Mouse (Mus musculus): ENCODE data around the gene Nop9. TPM values are rescaled to one million over a fixed set of nuclear protein-coding genes. Genes with fewer than 3 reads are reported as not detected.

Gene Nop9
- total RNA-seq (2021), result 10 to 100 TPM in 1 of 2 experiments, 1 to 10 TPM in 1; 7.7 to 11.9 TPM
- long read RNA-seq, experiment 1, transcript Nop9-201 (10 exons, 3,694 nt), result major isoform, 14 of 19 reads
- long read RNA-seq, experiment 1, partial matches to known transcripts, result 4 of 19 reads
- long read RNA-seq, experiment 1, other reads (novel, unspliced or antisense), result 1 of 19 reads
- long read RNA-seq, experiment 2, transcript Nop9-201 (10 exons, 3,694 nt), result major isoform, 10 of 12 reads
- long read RNA-seq, experiment 2, partial matches to known transcripts, result 1 of 12 reads
- long read RNA-seq, experiment 2, other reads (novel, unspliced or antisense), result 1 of 12 reads

DNA sequence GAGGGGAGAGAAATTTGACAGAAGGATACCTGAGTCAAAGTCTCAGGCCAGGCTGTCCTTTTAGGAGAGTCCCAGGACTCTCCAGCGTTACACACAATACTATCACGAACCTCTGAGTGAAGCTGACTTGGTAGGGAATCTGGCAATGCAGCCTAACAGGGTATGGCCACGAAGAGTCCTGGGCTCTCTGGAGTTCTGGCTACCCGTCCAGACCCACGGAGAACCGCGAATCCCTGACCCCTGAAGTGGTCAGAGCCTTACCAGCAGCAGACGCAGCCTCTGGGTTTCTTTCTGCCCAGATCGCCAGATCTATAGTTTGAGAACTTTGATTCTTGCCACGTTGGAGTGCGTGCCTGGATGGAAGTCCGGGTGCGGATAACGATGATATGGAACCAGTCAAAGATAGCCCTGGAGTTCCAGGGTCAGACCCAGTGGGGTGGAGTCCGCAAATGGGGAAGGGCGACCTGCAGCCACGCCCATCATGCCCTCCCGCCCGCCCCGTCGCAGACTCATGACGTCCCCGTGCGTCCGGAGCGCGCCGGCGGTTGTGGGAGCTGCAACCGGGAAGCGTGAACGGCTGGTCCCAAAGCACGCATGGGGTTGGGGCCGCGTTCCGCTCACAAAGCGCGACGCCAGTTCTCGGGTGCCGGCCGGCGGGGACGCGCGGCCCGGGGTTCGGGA is at the start of gene Nop9, which contains the start of gene Dhrs1:
Nop9 (plus strand) TSS at position 514 of the 681 bp plus-strand sequence.
Dhrs1 (minus strand) TSS at position 511 of the 681 bp plus-strand sequence.
- DNase-seq, result peak; percentile 91 to 92

DNA sequence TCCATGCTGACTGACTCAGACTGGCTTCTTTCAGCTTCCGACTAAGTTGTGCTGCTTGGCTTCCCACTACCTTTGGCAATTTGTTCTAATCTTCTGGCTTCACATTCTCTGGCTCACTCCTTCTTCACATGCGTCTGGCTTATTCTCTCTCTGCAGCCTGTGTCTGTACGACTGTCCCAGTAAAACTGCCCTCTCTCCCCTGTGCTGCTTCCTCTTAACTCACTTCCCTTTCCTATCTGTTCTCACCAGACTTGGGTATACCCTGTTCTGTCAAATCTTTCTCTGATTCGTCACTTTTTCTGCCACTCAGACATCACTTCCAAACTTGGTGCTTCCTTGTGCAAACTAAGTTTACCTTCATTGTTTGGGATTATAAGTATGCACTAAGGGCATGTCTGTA is 48.3 kb upstream of the Nop9 start:
- DNase-seq, result peak in 1 of 2 experiments; percentile 24

DNA sequence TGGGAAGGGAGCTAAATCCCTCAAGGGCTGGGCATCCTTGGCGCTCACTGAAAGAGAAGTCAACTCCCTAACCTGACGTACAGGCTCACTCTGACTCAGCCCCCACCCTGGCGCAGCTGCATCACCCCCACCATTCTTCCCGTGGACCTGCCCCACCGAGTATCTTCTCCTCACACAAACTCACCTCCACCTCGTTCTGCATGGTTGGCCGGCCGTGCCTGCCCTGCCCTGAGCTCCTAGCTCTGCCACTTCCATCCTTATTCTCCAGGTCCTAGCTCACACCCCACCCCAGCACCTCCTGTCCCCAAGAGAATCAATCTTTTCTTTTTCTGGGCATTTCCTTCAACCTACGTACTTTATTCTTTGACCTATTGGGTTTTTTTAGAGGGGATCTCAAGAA is 44.4 kb upstream of the Nop9 start:
- no peak for DNase-seq

DNA sequence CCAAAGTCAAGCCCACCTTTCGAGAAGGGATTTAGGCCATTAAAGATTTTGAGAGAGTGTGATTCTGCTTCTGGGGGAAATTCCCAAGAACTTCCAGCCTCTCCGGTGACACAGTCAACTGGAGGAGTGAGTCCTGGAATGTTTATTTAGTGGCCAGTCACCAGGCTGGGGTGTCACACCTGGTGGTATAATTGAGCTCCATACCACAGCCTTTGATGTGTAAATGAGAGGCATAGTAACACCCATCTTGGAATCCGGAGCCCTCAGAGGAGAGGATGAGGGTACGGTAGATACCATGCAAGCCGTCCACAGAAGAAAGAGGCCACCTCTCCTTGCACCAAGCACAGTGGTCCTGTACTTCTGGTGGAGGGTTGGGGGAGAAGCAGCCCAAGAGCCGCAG is 42.7 kb upstream of the Nop9 start:
- no peak for DNase-seq

DNA sequence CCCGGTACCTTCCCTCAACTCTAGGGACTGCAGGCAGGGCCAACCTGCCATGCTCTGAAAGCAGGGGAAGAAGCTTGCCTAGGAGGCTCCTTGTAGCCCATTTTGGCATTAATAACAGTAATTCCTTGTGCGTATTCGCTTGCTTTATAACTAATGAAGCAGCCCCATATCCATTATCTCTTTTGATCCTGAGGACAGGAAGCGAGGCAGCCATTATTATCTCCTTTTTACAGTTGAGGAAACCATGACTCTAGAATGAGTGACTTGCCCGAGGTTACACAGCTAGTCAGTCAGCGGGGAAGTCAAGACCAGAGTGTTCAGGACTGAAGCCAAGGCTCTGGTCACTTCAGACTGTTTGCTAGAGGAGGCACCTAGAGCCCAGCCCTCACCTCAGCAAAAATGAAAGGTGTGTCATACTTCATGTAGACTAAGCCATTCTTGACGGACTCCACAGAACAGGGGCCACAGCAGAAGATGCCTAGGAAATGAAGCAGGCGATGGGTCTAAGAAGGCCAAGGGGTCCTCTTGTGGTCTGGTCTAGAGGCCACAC is 39.4 kb upstream of the Nop9 start:
- no peak for DNase-seq

DNA sequence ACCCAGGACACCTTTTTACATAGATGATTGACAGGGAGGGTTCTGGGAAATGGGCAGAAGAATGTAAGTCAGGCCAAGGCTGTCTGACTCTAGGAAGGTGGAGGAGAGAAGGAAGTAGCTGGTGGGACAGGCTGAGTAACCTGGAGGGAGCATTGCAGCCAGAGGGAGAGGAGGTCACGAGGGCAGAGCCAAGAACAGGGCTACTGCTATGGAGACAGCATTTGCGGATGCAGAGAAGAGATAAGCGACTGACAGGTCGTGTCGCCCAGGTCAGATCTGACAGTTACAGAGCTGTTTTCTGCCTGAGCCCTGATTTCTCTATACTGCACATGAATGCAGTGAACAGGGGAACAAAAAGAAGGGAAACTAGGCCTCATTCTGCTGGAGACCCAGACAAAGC is 38.1 kb upstream of the Nop9 start:
- DNase-seq, result no peak

DNA sequence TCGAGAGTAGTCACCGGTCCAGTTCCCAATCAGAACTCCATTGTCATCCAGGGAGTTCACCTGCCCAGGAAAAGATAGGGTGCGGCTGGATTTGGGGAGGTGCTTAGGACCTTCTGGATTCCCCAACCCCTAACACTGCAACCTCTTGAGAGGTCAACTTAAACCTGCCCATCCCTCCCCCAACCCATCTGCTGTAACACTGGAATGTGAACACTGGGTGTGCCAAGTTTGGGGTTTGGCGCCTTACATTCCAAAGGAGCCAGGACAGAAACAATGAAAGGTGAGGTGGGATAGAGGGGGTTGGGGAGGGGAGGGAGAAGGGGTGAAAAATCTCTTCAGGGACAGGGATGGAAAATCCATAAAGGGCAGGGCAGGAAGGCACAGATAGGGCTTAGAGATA is 36.0 kb upstream of the Nop9 start:
- no peak for DNase-seq

DNA sequence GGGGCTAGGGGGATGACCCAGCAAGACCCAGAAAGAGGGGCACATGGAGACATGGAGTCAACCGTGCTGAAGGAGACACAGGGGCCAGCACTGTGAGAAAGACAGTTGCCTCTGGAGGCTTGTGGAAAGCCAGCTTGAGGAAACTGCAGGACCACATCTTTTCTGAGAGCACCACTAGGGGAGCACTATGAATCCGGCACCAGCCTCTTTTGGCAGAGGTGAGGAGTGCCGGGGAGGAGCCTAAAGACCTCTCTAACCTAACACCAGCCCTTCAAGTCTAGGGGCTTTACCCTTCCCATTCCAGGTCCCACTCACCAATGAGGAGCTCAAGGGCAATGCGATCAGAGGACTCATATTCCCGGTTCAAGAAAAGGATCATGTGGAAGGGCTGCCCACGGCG is 33.7 kb upstream of the Nop9 start:
- no peak for DNase-seq

DNA sequence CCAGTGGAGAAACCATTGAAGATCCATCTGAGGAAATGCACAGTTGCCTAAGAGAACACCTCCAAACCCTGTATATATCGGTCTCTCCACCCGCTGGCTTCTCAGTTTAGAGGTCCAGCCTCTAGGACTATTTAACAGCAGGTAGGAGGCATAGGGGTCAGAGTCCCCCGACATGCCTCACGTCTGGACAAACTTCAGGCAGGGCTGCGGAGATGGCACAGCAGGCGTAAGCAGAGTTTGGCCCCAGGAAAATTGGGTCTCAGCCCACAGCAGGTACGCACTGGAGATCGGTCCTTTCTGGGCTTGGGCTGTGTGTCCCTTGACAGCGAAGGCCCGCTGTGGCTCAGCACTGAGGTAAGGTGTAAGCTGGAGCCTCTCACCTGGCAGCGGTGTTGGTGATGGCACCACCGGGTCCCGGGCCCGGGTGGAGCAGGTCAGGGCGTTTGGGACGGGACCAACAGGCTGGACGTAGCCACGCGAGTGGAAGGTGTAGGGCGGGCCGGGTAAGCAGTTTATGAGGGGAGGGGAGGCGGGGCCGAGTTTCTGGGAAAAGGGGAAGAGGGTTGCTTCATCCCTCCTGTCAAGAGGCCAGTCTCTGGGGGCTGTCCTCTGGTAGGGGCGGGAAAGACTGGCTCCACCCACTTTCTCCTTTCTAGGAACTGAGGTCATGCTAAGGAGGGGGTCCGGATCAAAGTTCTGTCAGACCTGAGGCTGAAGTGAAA is 32.3 kb upstream of the Nop9 start:
- DNase-seq, result peak; percentile 49 to 67

DNA sequence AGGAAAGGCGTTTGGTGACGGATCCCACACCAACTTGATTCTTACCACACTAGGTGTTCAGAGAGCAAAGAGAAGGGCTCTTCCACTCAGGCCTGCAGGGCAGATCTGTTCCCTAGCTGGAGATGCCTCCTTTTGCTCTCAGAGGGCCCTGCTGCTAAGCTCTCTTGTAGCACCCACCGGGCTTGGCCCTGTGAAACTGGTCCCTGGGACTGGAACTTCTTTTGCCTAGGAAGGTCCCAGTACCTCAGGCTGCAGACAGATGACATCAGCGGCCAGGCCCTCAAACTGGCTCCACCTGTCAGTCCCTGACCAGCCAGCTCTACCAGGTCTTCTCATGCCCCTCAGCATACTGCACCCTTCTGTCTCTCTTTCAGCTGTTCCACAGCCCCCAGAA is 31.8 kb upstream of the Nop9 start, which contains the start of gene Tgm1:
Tgm1 (minus strand) TSS at position 198 of the 394 bp plus-strand sequence.
- no peak for DNase-seq

DNA sequence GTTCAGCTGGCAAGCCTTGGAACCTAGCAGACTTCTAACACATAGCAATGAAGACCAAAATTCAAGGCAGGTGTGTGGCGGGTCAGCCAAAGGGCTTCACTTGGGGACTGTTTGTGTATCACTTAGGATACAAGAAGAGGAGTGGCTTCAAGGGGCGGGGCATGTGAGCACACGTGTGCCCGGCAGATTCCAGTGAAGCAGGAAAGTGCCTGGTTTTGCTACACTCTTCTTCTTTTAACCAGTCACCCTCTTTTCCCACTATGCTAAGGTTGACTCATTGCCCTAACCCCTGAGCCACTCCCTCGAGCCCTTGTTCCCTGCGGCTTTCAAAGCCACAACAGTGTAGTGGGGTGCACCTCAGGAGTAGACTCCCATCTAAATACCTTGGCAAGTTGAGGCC is 30.6 kb upstream of the Nop9 start:
- no peak for DNase-seq

DNA sequence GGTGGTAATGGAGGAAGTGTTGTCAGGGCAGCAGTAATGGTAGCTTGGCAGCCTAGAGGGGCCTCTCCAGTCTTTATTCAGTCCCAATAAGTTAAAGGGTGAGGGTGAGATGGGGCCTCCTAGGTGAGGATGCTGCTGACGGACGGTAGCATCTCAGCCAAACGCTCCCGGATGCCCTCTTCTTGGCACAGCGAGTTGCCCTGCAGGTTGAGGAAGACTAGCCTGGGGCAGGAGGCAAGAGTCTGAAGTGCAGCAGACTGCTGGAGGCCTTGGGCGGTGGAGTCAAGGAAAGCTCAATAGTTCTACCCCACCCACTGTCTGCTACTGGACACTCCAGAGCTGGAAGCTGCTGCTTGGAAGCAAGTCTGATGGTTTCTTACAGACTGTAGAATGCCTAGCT is 29.2 kb upstream of the Nop9 start:
- no peak for DNase-seq

DNA sequence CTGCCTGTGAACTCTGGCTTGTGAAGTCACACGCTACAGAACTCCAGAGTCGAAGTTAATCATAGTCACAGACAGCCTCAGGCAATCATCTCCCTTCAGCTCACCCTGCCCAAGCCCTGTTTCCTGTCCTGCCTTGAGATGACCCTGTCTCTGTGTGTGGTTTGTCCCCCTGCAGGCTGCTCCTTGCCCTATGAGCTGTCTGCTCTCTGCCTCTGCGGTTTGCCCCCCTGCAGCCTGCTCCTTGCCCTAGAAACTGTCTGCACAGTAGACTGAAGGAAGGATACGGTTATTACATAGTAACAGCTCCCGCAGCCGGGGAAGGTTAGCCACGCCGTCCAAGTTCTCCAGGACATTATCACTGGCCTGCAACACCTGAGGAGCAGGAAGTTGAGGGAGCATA is 28.6 kb upstream of the Nop9 start:
- no peak for DNase-seq

DNA sequence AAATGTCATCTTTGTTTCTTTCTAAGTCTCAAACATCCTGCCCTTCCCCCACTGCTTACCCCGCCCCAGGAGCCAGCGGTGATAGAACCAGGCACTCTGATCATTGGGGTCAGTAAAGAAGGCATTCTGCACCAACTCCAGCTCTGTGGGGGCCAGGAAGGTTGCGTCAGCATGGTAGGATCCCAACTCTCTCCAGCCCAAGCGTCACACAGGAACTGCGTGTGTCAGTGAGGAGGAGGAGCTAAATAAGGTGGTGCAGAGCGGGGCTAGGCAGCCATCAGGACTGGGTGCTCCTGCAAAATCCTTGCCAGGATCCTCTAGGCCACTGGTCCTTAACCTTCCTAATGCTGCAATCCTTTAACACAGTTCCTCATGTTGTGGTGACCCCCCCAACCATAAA is 25.8 kb upstream of the Nop9 start:
- no peak for DNase-seq

DNA sequence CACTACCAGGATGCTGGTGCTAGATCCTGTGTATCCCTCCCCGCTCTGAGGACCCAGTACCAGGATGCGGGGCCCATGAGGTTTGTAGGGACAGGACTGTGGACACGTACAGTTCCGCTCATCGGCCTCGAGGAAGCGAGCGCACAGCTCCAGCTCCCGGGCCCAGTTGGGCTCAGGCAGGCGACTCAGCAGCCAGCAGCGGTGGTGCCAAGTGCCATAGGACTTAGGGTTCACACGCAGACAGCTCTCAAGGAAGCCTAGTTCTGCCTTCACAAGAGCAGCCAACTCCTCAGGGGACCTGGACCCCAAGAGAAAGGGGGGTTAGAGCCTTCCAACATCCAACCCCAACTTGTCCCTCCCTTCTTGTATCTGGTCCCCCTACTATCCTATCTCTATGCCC is 24.8 kb upstream of the Nop9 start:
- DNase-seq, result no peak

DNA sequence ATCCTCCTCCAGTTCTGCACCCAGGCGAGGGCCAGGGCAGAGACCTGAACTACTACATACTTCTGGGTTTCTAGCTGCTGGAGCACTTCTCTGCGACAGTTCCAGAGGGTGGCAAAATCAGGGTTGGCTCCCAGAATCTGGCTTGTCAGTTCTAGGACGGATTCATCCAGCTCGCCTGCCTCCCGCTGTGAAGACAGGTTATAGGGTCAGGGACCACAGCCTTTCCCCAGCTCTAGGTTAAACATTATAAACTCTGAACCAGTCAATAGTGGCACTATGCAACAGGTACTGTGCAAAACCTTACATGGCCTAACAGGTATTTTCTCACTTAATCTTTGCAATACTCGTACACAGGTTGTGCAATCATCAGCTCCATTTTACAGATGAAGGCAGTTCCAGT is 24.4 kb upstream of the Nop9 start:
- DNase-seq, result no peak

DNA sequence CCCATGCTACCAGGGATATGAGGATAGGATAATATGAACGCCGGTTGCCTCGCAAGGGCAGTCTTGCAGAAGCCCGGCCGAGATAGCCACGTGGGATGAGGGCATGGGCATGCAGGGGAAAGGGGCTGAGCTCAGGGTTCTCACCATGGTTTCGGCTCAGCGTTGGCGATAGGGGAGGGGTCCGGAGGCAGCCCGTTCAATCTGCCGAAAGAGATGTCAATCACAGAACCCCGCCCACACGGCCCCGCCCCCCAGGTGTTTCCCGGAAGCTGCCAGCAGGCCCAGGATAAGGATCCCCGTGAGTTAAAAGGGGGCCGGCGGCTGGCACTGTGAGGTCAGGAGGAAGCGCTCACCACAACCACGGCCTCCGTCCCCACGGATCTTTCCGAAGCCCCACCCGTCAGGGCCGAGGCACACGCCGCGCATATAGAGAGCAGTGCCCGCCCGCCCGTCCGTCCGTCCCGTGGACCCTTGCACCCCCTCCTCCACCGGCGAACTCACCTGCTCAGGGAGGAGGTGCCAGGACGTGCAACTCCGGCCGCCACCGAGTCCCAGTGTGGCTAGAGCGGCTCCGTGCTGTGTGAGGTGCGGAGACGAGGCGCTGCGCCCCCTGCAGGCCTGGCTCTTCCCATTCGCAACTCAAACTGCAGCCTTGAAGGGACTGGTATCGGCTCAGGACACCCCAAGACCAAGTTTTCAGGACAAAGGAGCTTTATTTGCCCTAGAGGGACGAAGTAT is 23.6 kb upstream of the Nop9 start, which contains the start of gene Rabggta:
Rabggta (minus strand) TSS at position 564 of the 738 bp plus-strand sequence.
- DNase-seq, result peak; percentile 92

DNA sequence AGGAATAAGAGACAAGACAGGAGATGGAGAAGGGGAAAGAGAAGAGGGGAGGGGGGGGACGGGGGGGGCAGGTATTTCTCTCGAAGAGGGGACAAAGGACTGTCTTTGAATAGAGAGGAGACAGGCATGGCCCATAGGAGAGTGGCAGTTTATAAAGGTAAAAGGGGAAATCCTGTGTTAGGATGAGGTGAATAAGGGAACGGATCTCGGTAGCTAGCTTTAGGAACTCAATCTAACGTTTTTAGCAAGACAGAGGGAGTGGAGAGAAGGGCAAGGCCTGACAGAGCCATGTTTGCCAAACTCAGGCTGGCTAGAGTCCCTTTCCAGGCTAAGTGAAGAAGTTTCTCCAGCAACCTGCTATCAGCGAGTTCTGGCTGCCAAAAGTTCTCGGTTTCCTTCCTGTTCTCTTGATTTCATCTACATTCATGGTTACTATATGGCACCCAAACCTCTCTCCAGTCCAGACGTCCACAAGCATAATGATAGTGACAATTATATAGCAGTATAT is 23.0 kb upstream of the Nop9 start:
- DNase-seq, result no peak

DNA sequence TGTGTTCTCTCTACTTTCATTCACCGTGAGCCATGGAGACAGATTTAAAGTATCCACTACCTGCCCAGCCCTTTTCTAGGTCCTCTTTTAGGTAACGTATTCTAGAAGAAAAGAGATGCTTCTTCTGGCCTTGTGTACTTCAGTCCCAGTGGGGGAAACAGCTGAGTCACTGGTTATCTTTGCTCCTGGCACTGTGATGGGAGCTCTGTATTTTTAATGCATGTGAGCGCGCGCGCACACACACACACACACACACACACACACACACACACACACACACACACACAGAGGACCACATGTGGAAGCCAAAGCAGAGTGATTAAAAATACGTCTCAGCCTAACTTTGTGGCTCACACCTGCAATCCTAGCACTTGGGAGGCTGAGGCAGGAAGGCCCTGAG is 22.1 kb upstream of the Nop9 start:
- no peak for DNase-seq

DNA sequence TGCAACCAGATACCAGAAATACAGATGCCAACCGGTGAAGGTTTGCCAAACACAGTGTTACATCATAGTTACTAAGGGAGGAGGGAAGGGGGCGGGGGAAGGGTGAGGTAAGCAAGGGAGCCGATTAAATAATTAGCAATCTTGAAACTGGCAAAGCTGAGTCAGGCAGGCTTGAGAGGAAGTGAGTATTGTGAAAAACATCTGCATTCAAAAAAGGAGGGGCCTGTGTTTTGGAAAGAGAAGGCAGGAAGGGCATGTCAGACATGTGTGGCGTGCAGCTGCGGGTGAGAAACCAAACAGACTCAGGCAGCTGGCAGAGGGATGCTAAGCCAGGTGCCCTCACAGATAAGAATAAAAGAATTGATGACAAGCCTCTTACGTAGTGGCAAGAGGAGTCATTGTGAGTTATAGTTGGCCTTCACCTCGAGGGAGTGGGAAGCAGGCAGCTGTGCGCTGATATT is 21.1 kb upstream of the Nop9 start:
- peak; percentile 66 to 82 for DNase-seq

DNA sequence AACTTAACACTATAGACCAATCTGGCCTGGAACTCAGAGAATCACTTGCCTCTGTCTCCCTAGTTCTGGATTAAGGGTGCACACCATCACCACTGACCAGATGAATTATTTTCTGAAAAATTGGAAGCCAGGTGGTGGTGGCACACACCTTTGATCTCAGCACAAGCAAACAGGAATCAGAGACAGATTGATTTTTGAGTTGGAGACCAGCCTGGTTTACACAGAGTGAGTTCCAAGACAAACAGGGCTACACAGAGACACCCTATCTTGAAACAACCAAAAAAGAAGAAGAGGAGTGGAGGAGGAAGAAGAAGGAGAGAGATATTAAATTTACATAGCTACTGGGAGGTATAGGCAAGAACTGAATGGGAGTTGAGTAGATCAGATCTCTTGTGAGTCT is 19.2 kb upstream of the Nop9 start:
- no peak for DNase-seq
